Mouse (Mus musculus) myocyte (in vitro differentiated cells): ENCODE results near the gene Usp10. TPM values are rescaled to one million over a fixed set of nuclear protein-coding genes. Genes with fewer than 3 reads are reported as not detected.

ENCODE experiments used
- H3K27me3 ChIP-seq: one replicate; pipeline ENCODE4 v1.6.1; 2011; ENCODE audit not compliant: control insufficient read depth, insufficient read depth, insufficient read length
- H3K36me3 ChIP-seq: one replicate; pipeline ENCODE4 v1.6.1; 2011; ENCODE audit not compliant: control insufficient read depth, insufficient read depth
- H3K4me2 ChIP-seq: one replicate; pipeline ENCODE4 v1.6.1; 2011; ENCODE audit warnings: low read depth, control low read depth
- H3K4me3 ChIP-seq: one replicate; pipeline ENCODE4 v1.5.1; 2011; ENCODE audit warnings: mild to moderate bottlenecking, control low read depth, moderate library complexity
- H3K79me2 ChIP-seq: one replicate; pipeline ENCODE4 v1.6.1; 2011; ENCODE audit not compliant: control insufficient read depth, insufficient read depth
- H3ac ChIP-seq: one replicate; pipeline ENCODE4 v1.6.1; 2011; ENCODE audit not compliant: control insufficient read depth, insufficient read length
- CEBPB ChIP-seq: IDR thresholded peaks from 2 replicates; pipeline ENCODE4 v1.6.1; 2011; ENCODE audit warnings: mild to moderate bottlenecking, moderate library complexity; ENCODE audit not compliant: poor library complexity, insufficient read depth, severe bottlenecking
- E2F4 ChIP-seq: IDR thresholded peaks from one replicate; pipeline ENCODE4 v1.6.1; 2011; ENCODE audit warnings: mild to moderate bottlenecking, control low read depth, moderate library complexity; ENCODE audit not compliant: insufficient read depth
- MAX ChIP-seq: IDR thresholded peaks from one replicate; pipeline ENCODE4 v1.6.1; 2011; ENCODE audit warnings: low read depth, mild to moderate bottlenecking, control low read depth
- MYOD1 ChIP-seq, 3 experiments: IDR thresholded peaks; one replicate each; pipeline ENCODE4 v1.6.1; 2011; ENCODE audit warnings: control low read depth in 2 of 3, low read depth in 2 of 3, mild to moderate bottlenecking in 2 of 3, moderate library complexity in 1 of 3; ENCODE audit not compliant: insufficient read length in 2 of 3, control insufficient read depth in 1 of 3
- MYOG ChIP-seq, 3 experiments: IDR thresholded peaks; one replicate each; pipeline ENCODE4 v1.6.1; 2011; ENCODE audit warnings: control low read depth in 2 of 3, low read depth in 2 of 3, mild to moderate bottlenecking in 2 of 3; ENCODE audit not compliant: insufficient read length in 2 of 3, control insufficient read depth in 1 of 3, insufficient read depth in 1 of 3
- POLR2A ChIP-seq: IDR thresholded peaks from one replicate; pipeline ENCODE4 v1.6.1; 2011; ENCODE audit warnings: low read depth, mild to moderate bottlenecking, control low read depth, moderate library complexity; ENCODE audit not compliant: insufficient read length
- POLR2AphosphoS2 ChIP-seq: IDR thresholded peaks from one replicate; pipeline ENCODE4 v1.6.1; 2011; ENCODE audit warnings: low read depth, control low read depth; ENCODE audit not compliant: insufficient read length
- REST ChIP-seq: IDR thresholded peaks from one replicate; pipeline ENCODE4 v1.6.1; 2011; ENCODE audit warnings: mild to moderate bottlenecking, control low read depth, moderate library complexity; ENCODE audit not compliant: insufficient read depth, insufficient read length
- SRF ChIP-seq: IDR thresholded peaks from one replicate; pipeline ENCODE4 v1.6.1; 2011; ENCODE audit warnings: low read depth; ENCODE audit not compliant: control insufficient read depth, insufficient read length
- TCF12 ChIP-seq: IDR thresholded peaks from one replicate; pipeline ENCODE4 v1.6.1; 2011; ENCODE audit warnings: mild to moderate bottlenecking, control low read depth; ENCODE audit not compliant: poor library complexity, insufficient read depth, severe bottlenecking
- TCF3 ChIP-seq: IDR thresholded peaks from one replicate; pipeline ENCODE4 v1.6.1; 2011; ENCODE audit warnings: low read depth, control low read depth; ENCODE audit not compliant: insufficient read length
- USF1 ChIP-seq: IDR thresholded peaks from one replicate; pipeline ENCODE4 v1.6.1; 2011; ENCODE audit warnings: low read depth, mild to moderate bottlenecking, control low read depth, moderate library complexity
- polyA plus RNA-seq: library from polyadenylated mRNA; unstranded; fragments of >200 nt; fragmentation: generic; extraction: Trizol; gene quantifications from one replicate; pipeline ENCODE4 v1.2.1, GENCODE M21; 2012; ENCODE audit warnings: missing spikeins

Usp10 gene
- polyA plus RNA-seq, 1 experiment, result 59.3 TPM

- TF ChIP-seq USF1, result no peak
- TF ChIP-seq MYOD1 (IDR thresholded peaks at IDR 0.05; ENCODE audit: control insufficient read depth in 1 of 3, insufficient read length in 2 of 3, low read depth in 2 of 3), result no peak
- TF ChIP-seq SRF, result no peak
- no peak for TF ChIP-seq E2F4
- no peak for TF ChIP-seq TCF3
- TF ChIP-seq TCF12, result no peak
- no peak for TF ChIP-seq POLR2A
- TF ChIP-seq POLR2AphosphoS2, result no peak
- no peak for TF ChIP-seq REST
- no peak for TF ChIP-seq MAX
- no peak for TF ChIP-seq MYOG (IDR thresholded peaks at IDR 0.05; ENCODE audit: control insufficient read depth in 1 of 3, insufficient read depth in 1 of 3, insufficient read length in 2 of 3, low read depth in 2 of 3)
- no peak for TF ChIP-seq CEBPB
- peaks cover 99% of the 10 kb centered on the region for H3K79me2 ChIP-seq
- H3K27me3 ChIP-seq, result no peaks in the 10 kb centered on the region
- no peak overlapping the region for H3K4me3 ChIP-seq
- H3ac ChIP-seq, result no peak overlapping the region
- H3K36me3 ChIP-seq, result no peaks in the 10 kb centered on the region
- no peak overlapping the region for H3K4me2 ChIP-seq
Observed at GRCm38 (mm10) chr8:119925428-119925827, 15.3 kb downstream of the Usp10 start.

GRCm38 (mm10) chr8:119926474-119926873 is 16.3 kb downstream of the Usp10 start:
- H3K4me2 ChIP-seq, result no peak overlapping the region
- no peaks in the 10 kb centered on the region for H3K27me3 ChIP-seq
- H3K79me2 ChIP-seq, result peaks cover 99% of the 10 kb centered on the region
- TF ChIP-seq POLR2A (no peak), MAX (no peak)
- H3K4me3 ChIP-seq, result no peak overlapping the region
- H3K36me3 ChIP-seq, result peaks cover under 1% of the 10 kb centered on the region
- H3ac ChIP-seq, result no peak overlapping the region

- Histone ChIP-seq H3ac (no peak overlapping the region), H3K27me3 (no peaks in the 10 kb centered on the region), H3K36me3 (peaks cover 7% of the 10 kb centered on the region), H3K79me2 (peaks cover 93% of the 10 kb centered on the region), H3K4me2 (no peak overlapping the region), H3K4me3 (no peak overlapping the region)
- TF ChIP-seq SRF (no peak), USF1 (no peak), MYOD1 (IDR thresholded peaks at IDR 0.05; ENCODE audit: control insufficient read depth in 1 of 3, insufficient read length in 2 of 3, low read depth in 2 of 3) (no peak), POLR2A (no peak), TCF3 (no peak)
Observed at GRCm38 (mm10) chr8:119927422-119928092, 17.4 kb downstream of the Usp10 start.

- TF ChIP-seq MYOD1 (IDR thresholded peaks at IDR 0.05; ENCODE audit: control insufficient read depth in 1 of 3, insufficient read length in 2 of 3, low read depth in 2 of 3) (no peak), TCF3 (no peak), MAX (no peak)
- peaks cover 57% of the 10 kb centered on the region for H3K79me2 ChIP-seq
- no peak overlapping the region for H3K4me3 ChIP-seq
- no peak overlapping the region for H3K4me2 ChIP-seq
- no peaks in the 10 kb centered on the region for H3K27me3 ChIP-seq
- peaks cover 7% of the 10 kb centered on the region for H3K36me3 ChIP-seq
- H3ac ChIP-seq, result no peak overlapping the region
Observed at GRCm38 (mm10) chr8:119931317-119931716, 21.2 kb downstream of the Usp10 start.

- no peak overlapping the region for H3K4me3 ChIP-seq
- H3K4me2 ChIP-seq, result no peak overlapping the region
- TF ChIP-seq POLR2AphosphoS2 (no peak), POLR2A (no peak), E2F4 (no peak), REST (no peak)
- no peaks in the 10 kb centered on the region for H3K27me3 ChIP-seq
- peaks cover 11% of the 10 kb centered on the region for H3K36me3 ChIP-seq
- H3K79me2 ChIP-seq, result peaks cover 33% of the 10 kb centered on the region
- H3ac ChIP-seq, result no peak overlapping the region
Observed at GRCm38 (mm10) chr8:119933681-119934080, 23.5 kb downstream of the Usp10 start.

DNA sequence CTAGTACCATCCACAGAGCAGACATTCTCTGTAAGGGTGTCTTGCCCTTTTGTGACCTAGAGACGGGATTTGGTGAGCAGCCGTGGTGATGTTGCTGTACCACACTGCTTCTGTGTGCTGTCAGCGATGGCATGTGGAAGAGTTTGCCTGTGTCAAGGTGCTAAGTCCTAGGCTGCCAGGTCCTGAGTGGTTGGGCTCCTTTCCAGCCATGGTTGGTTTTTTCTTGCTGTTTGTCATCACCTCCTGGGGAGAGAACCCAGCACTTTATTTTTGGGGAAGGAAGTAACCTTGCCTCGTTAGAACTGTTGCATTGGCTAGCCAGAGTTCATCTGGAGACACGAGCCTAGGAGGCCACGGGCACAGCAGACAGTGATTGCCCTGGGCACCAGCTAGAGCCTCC is 25.4 kb downstream of the Usp10 start:
- Histone ChIP-seq H3K4me3 (no peak overlapping the region), H3ac (no peak overlapping the region), H3K27me3 (no peaks in the 10 kb centered on the region), H3K79me2 (peaks cover 15% of the 10 kb centered on the region), H3K4me2 (no peak overlapping the region), H3K36me3 (peaks cover 17% of the 10 kb centered on the region)
- TF ChIP-seq MYOG (IDR thresholded peaks at IDR 0.05; ENCODE audit: control insufficient read depth in 1 of 3, insufficient read depth in 1 of 3, insufficient read length in 2 of 3, low read depth in 2 of 3) (no peak), REST (no peak), POLR2AphosphoS2 (no peak), MYOD1 (IDR thresholded peaks at IDR 0.05; ENCODE audit: control insufficient read depth in 1 of 3, insufficient read length in 2 of 3, low read depth in 2 of 3) (no peak), POLR2A (no peak), E2F4 (no peak), USF1 (no peak), TCF12 (no peak), TCF3 (no peak), CEBPB (no peak), SRF (no peak), MAX (no peak)
